Mouse (Mus musculus) heart, postnatal 0 days (tissue): Measurements from ENCODE around the gene Gm10803.

Experiments used
- CTCF ChIP-seq: IDR thresholded peaks from 2 replicates; pipeline ENCODE4 v1.5.1; 2016; ENCODE audit warnings: antibody characterized with exemption, control low read depth, low read depth
- EP300 ChIP-seq: IDR thresholded peaks from 2 replicates; pipeline ENCODE4 v1.6.1; 2016; ENCODE audit warnings: antibody characterized with exemption, low read depth

GRCm38 (mm10) chr2:93533891-93534290 is 26.5 kb upstream of the Gm10803 start:
- no peak for TF ChIP-seq CTCF
- no peak for TF ChIP-seq EP300
